Mouse (Mus musculus): ENCODE data around the gene Olfr1419. TPM values are rescaled to one million over a fixed set of nuclear protein-coding genes. Genes with fewer than 3 reads are reported as not detected.
A peak's percentile ranks its signal among the peaks of the same experiment; 100 is the strongest.

Olfr1419 gene
- total and polyA plus RNA-seq, 3 experiments: not detected

- Histone ChIP-seq H3K9ac (ENCODE audit: control insufficient read depth, low read depth, low read length, poor library complexity, severe bottlenecking) (peak overlapping the region; percentile 93), H3K27ac (ENCODE audit: control insufficient read depth, low read depth, low read length) (peak overlapping the region; percentile 4; the same call in 1 of the 2 replicates), H3K36me3 (ENCODE audit: control insufficient read depth in 1 of 2, insufficient read depth in 2 of 2, low read length in 2 of 2) (peaks cover 5 to 38% of the 10 kb centered on the region in 2 experiments), H3K4me1 (ENCODE audit: control insufficient read depth in 1 of 2, insufficient read depth in 2 of 2, low read length in 2 of 2) (peaks cover 6 to 10% of the 10 kb centered on the region in 2 experiments; a peak in 3 of 4 replicates), H3K27me3 (ENCODE audit: control insufficient read depth in 1 of 2, insufficient read depth in 2 of 2, low read length in 2 of 2) (no peaks in the 10 kb centered on the region), H3K79me2 (ENCODE audit: control insufficient read depth, insufficient read depth, low read length, poor library complexity) (peaks cover 18% of the 10 kb centered on the region), H3K9me3 (replicated peaks; ENCODE audit: insufficient read depth, low read length) (no peaks in the 10 kb centered on the region), H3K4me3 (ENCODE audit: control insufficient read depth in 1 of 2, insufficient read depth in 1 of 2, low read depth in 2 of 2, low read length in 2 of 2) (peak overlapping the region; percentile 88 to 96)
- TF ChIP-seq ZMIZ1 (IDR thresholded peaks at IDR 0.05; ENCODE audit: low read depth, low read length) (no peak), MAZ (IDR thresholded peaks at IDR 0.05; ENCODE audit: low read depth, low read length) (peak; percentile 63; the same call in 1 of the 2 replicates), MXI1 (IDR thresholded peaks at IDR 0.05; ENCODE audit: low read depth, low read length) (peak; percentile 86), ZNF384 (IDR thresholded peaks at IDR 0.05; ENCODE audit: low read depth, low read length) (peak; percentile 81)
- peak; percentile 64 for DNase-seq (ENCODE audit: low read depth, low spot score)
Observed at GRCm38 (mm10) chr19:11912533-11913121, 37.7 kb upstream of the Olfr1419 start.

GRCm38 (mm10) chr19:11912037-11912532 is 37.2 kb upstream of the Olfr1419 start, which contains the start of gene Patl1:
Gene Patl1, plus strand, starts transcription at chr19:11912399.
- H3K9ac ChIP-seq (ENCODE audit: control insufficient read depth, low read depth, low read length, poor library complexity, severe bottlenecking): peak within 1 kb of the TSS; percentile 93
- H3K4me1 ChIP-seq (ENCODE audit: control insufficient read depth in 1 of 2, insufficient read depth in 2 of 2, low read length in 2 of 2): peaks cover 3 to 10% of the 10 kb centered on the region in 2 experiments; a peak in 2 of 4 replicates
- H3K36me3 ChIP-seq (ENCODE audit: control insufficient read depth in 1 of 2, insufficient read depth in 2 of 2, low read length in 2 of 2): peaks cover 5 to 37% of the 10 kb centered on the region in 2 experiments
- H3K27me3 ChIP-seq (ENCODE audit: control insufficient read depth in 1 of 2, insufficient read depth in 2 of 2, low read length in 2 of 2): peaks cover 0 to 2% of the 10 kb centered on the region in 2 experiments; a peak in 2 of 4 replicates
- TF ChIP-seq E2F4 (IDR thresholded peaks at IDR 0.05; ENCODE audit: borderline replicate concordance, low read depth, low read length) (no peak), HCFC1 (IDR thresholded peaks at IDR 0.05; ENCODE audit: low read depth, low read length) (peak; percentile 85), MYB (IDR thresholded peaks at IDR 0.05; ENCODE audit: low read depth, low read length) (no peak), ELF1 (IDR thresholded peaks at IDR 0.05; ENCODE audit: low read depth, low read length) (no peak), MEF2A (IDR thresholded peaks at IDR 0.05; ENCODE audit: extremely low read depth, insufficient replicate concordance, low read depth, low read length, poor library complexity, severe bottlenecking) (no peak), CHD2 (IDR thresholded peaks at IDR 0.05; ENCODE audit: low read length) (no peak), MAZ (IDR thresholded peaks at IDR 0.05; ENCODE audit: low read depth, low read length) (0 out of 2 replicates have a peak, but pooled peaks have one; percentile 22), GABPA (IDR thresholded peaks at IDR 0.05; ENCODE audit: low read depth, low read length) (no peak), NRF1 (IDR thresholded peaks at IDR 0.05; ENCODE audit: insufficient read depth, low read depth, low read length, poor library complexity, severe bottlenecking) (peak; percentile 90), SIN3A (IDR thresholded peaks at IDR 0.05; ENCODE audit: low read length) (peak; percentile 61), MAX (IDR thresholded peaks at IDR 0.05; ENCODE audit: low read length) (peak; percentile 69; the same call in 1 of the 2 replicates), NELFE (IDR thresholded peaks at IDR 0.05; ENCODE audit: low read depth, low read length) (peak; percentile 55), CHD1 (IDR thresholded peaks at IDR 0.05; ENCODE audit: low read depth, low read length) (no peak), TCF12 (IDR thresholded peaks at IDR 0.05; ENCODE audit: low read depth, low read length) (peak; percentile 44), TBP (IDR thresholded peaks at IDR 0.05; ENCODE audit: low read depth, low read length) (0 out of 2 replicates have a peak, but pooled peaks have one; percentile 11), RCOR1 (IDR thresholded peaks at IDR 0.05; ENCODE audit: low read depth, low read length) (peak; percentile 35; the same call in 1 of the 2 replicates), EP300 (IDR thresholded peaks at IDR 0.05; ENCODE audit: low read depth in 1 of 2, low read length in 2 of 2) (peak in 1 of 2 experiments; percentile 7; a peak in 1 of 4 replicates), MYC (IDR thresholded peaks at IDR 0.05; ENCODE audit: low read depth, low read length) (no peak), USF1 (IDR thresholded peaks at IDR 0.05; ENCODE audit: low read depth, low read length) (peak; percentile 85), RAD21 (IDR thresholded peaks at IDR 0.05; ENCODE audit: low read depth, low read length) (no peak), UBTF (IDR thresholded peaks at IDR 0.05; ENCODE audit: borderline replicate concordance, insufficient read depth, low read depth, low read length) (no peak), POLR2AphosphoS2 (IDR thresholded peaks at IDR 0.05; ENCODE audit: low read length) (peak; percentile 73), POLR2A (IDR thresholded peaks at IDR 0.05; ENCODE audit: control insufficient read depth in 1 of 2, insufficient read depth in 1 of 2, low read depth in 1 of 2, low read length in 2 of 2, poor library complexity in 1 of 2) (peak; percentile 41 to 57; a peak in 3 of 4 replicates), CTCF (IDR thresholded peaks at IDR 0.05 in 2 of 3, conservative IDR thresholded peaks at IDR 0.05 in 1 of 3; ENCODE audit: control insufficient read depth in 1 of 3, insufficient read depth in 1 of 3, low read depth in 2 of 3, low read length in 3 of 3, poor library complexity in 1 of 3, severe bottlenecking in 1 of 3) (0 out of 6 replicates have a peak, but pooled peaks of 1 of the 3 experiments have one; percentile 2), KAT2A (conservative IDR thresholded peaks at IDR 0.05; ENCODE audit: low read depth, low read length) (peak; percentile 51; the same call in 1 of the 2 replicates), ETS1 (IDR thresholded peaks at IDR 0.05; ENCODE audit: low read depth, low read length) (0 out of 2 replicates have a peak, but pooled peaks have one; percentile 27)
- H3K79me2 ChIP-seq (ENCODE audit: control insufficient read depth, insufficient read depth, low read length, poor library complexity): peaks cover 18% of the 10 kb centered on the region
- H3K9me3 ChIP-seq (replicated peaks; ENCODE audit: insufficient read depth, low read length): no peaks in the 10 kb centered on the region
- peak within 1 kb of the TSS; percentile 93 to 96 for H3K4me3 ChIP-seq (ENCODE audit: control insufficient read depth in 1 of 2, insufficient read depth in 1 of 2, low read depth in 2 of 2, low read length in 2 of 2)
- peak within 1 kb of the TSS; percentile 51 for H3K27ac ChIP-seq (ENCODE audit: control insufficient read depth, low read depth, low read length)
- peak; percentile 98 for DNase-seq (ENCODE audit: low read depth, low spot score)
